19 mouse cellular contexts compared by ENCODE assay signal in genomic region chr3:52016178-52016577, GRCm38 (mm10).
DNase-seq lines count a peak whose midpoint lies in the region; ATAC-seq lines count a peak whose summit lies in the region.
"Had no signal": no experiment of that assay in that cellular context is flagged by ENCODE, and none has a peak within 500 bp of the region (broad histone marks: within the 10 kb centered on the region; RNA-seq: fewer than 3 reads in every experiment).

No protein-coding gene starts in this region.

- H3K9me3 ChIP-seq in embryonic facial prominence, embryonic 10.5 days: no peaks in the 10 kb centered on the region
- no peaks in the 10 kb centered on the region for H3K9me3 ChIP-seq in intestine, embryonic 16.5 days (ENCODE audit: control insufficient read depth, low read length)
- H3K9me3 ChIP-seq: embryonic facial prominence, embryonic 12.5 days; forebrain, embryonic 12.5 days had no signal

- H3K4me1 ChIP-seq in embryonic facial prominence, embryonic 10.5 days: peaks cover 32% of the 10 kb centered on the region
- H3K4me1 ChIP-seq in intestine, embryonic 16.5 days (ENCODE audit: control insufficient read depth, insufficient read depth, low read length): peaks cover 6% of the 10 kb centered on the region

- no peaks in the 10 kb centered on the region for H3K36me3 ChIP-seq in embryonic facial prominence, embryonic 10.5 days (replicated peaks)
- H3K36me3 ChIP-seq in intestine, embryonic 16.5 days (ENCODE audit: control insufficient read depth, insufficient read depth, low read length): no peaks in the 10 kb centered on the region
- H3K36me3 ChIP-seq: embryonic facial prominence, embryonic 12.5 days; forebrain, embryonic 12.5 days had no signal

- H3K27me3 ChIP-seq in embryonic facial prominence, embryonic 10.5 days (replicated peaks; ENCODE audit: low read depth, poor library complexity, severe bottlenecking): no peaks in the 10 kb centered on the region
- H3K27me3 ChIP-seq in intestine, embryonic 16.5 days (replicated peaks; ENCODE audit: control insufficient read depth, insufficient read depth, low read length): no peaks in the 10 kb centered on the region
- H3K27me3 ChIP-seq: embryonic facial prominence, embryonic 12.5 days; forebrain, embryonic 12.5 days had no signal

- WGBS in embryonic facial prominence, embryonic 10.5 days: 88% methylated on average over 3 of the region's 3 CpGs
- WGBS in intestine, embryonic 16.5 days: 72% methylated on average over 3 of the region's 3 CpGs

- no peak overlapping the region for H3K9ac ChIP-seq in intestine, embryonic 16.5 days (ENCODE audit: low read depth, low read length)
- H3K9ac ChIP-seq: embryonic facial prominence, embryonic 12.5 days; forebrain, embryonic 12.5 days had no signal

- DNase-seq in heart, adult 11 months: peak; percentile 31
- no peak for DNase-seq in heart, postnatal 36 days
- DNase-seq in embryonic facial prominence, embryonic 10.5 days (ENCODE audit: low spot score): no peak
- no peak for DNase-seq in frontal cortex, adult 2 months (ENCODE audit: extremely low spot score in 1 of 2, low spot score in 1 of 2)
- DNase-seq: adrenal gland, adult 2 months; adrenal gland, postnatal 10 days; adrenal gland, postnatal 25 days; cerebellum, adult 11 months; cerebellum, adult 18-20 months; cerebellum, adult 8-10 months; cerebellum, adult 9-11 months; cerebellum, postnatal 14 days; cerebellum, postnatal 36 days; embryo, embryonic 11 days had no signal

- peak; percentile 86 for ATAC-seq in intestine, embryonic 16.5 days
- ATAC-seq: forebrain, embryonic 14.5 days; forebrain, embryonic 16.5 days had no signal

- H3K4me2 ChIP-seq in intestine, embryonic 16.5 days (ENCODE audit: low read depth, low read length): no peak overlapping the region
- H3K4me2 ChIP-seq: forebrain, embryonic 12.5 days had no signal

- H3K4me3 ChIP-seq in embryonic facial prominence, embryonic 10.5 days: no peak overlapping the region
- no peak overlapping the region for H3K4me3 ChIP-seq in intestine, embryonic 16.5 days (ENCODE audit: low read length)
- H3K4me3 ChIP-seq: embryonic facial prominence, embryonic 12.5 days; forebrain, embryonic 12.5 days had no signal

- intact Hi-C loops in heart, postnatal 36 days (cut with DNase I): no loop called here

- H3K27ac ChIP-seq in embryonic facial prominence, embryonic 10.5 days (replicated peaks): peak overlapping the region; percentile 77
- H3K27ac ChIP-seq in intestine, embryonic 16.5 days (ENCODE audit: low read length): no peak overlapping the region
- H3K27ac ChIP-seq: embryonic facial prominence, embryonic 12.5 days; forebrain, embryonic 12.5 days had no signal
